Mouse (Mus musculus): Measurements from ENCODE around the gene Nppa.

DNA sequence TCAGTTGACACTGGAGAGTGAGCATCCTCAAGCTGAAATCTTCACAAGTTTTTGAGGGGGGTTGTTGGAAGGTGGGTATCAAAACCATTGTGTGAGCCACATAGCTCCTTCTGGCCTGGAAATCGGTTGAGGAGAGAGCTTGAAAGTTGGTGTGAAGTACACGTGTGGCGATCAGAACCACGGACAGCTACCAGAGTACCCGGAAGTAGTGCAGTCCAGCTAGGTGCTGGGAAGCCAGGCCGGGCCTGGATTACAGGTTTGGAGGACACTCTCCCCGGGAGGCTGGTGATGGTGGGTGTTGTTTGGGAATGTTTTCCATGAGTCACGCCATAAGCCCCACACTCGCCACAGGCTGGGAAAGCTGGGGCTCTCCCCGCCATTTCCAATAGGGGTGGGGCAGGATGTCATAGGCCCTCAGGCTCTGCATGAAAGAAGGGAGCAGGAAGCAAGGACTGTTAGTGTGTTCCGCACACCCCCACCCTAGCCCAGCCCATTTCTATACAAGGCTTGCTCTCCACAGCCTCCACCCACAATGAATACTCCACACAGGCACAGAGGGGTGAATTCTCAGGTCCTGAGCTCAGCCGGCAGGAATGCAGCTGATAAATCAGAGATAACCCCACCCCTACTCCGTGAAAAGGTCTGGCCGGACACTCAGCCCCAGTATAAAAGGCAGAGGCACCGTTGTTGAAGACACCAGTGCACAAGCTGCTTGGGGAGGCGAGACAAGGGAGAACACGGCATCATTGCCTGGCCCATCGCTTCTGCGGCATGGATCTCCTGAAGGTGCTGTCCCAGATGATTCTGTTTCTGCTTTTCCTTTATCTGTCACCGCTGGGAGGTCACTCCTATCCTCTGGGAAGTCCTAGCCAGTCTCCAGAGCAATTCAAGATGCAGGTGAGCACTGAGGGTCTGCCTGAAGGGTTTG lies 15.1 kb upstream of the Nppa start, which contains the start of gene Nppb:
- TF ChIP-seq POLR2A (IDR thresholded peaks at IDR 0.05; ENCODE audit: low read depth, low read length) = no peak
- TF ChIP-seq CTCF (conservative IDR thresholded peaks at IDR 0.05; ENCODE audit: insufficient read depth, insufficient read length, low read depth, low read length) = no peak
